Mouse (Mus musculus): ENCODE results near the gene Olfr965. TPM values are rescaled to one million over a fixed set of nuclear protein-coding genes. Genes with fewer than 3 reads are reported as not detected.
"Not testable (repeated sequence)": the region's sequence is repeated elsewhere in the genome, so short reads cannot be mapped to it uniquely, and the experiment has no call there.

Gene Olfr965
- not detected for total RNA-seq (2021)

DNA sequence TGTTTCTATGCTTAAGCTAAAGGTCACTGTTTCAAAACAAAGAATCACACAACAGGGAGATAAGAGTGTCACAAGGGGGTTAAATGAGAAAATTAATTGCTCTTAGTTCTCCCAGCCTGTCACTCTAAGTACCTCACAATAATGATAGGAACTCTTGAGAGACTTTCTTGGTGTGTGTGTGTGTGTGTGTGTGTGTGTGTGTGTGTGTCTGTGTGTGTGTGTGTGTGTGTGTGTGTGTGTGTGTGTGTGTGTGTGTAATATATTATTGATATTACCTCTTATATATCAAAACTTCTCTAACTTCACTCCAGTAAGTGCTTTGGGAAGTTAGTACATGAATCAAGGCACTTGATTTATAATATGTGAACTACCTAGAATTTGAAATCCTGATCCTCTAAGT, at the start of gene Olfr965:
Olfr965 (plus strand) TSS at position 301 of the 400 bp plus-strand sequence.
- no peak for DNase-seq

DNA sequence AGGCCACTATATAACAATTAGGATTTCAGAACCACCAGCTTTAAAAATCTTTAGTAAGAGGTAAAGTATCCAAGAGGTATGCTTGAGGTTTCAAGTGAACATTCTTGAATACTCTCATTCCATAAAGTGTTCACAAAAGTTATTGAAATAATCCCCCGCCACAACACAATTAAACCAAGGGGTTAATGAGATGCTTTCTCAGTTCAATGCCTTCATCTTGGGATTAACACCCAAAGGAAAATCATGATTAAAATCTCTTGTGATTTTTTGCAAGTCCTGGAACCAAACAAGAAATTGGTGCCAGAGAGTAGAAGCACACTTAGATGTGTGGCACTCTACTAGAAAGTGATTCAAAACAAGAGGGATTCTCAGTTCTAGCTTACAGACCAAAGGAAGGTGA, 44.2 kb upstream of the Olfr965 start, which contains the start of gene Olfr963:
Olfr963 (plus strand) TSS at position 301 of the 400 bp plus-strand sequence.
- DNase-seq, result no peak

DNA sequence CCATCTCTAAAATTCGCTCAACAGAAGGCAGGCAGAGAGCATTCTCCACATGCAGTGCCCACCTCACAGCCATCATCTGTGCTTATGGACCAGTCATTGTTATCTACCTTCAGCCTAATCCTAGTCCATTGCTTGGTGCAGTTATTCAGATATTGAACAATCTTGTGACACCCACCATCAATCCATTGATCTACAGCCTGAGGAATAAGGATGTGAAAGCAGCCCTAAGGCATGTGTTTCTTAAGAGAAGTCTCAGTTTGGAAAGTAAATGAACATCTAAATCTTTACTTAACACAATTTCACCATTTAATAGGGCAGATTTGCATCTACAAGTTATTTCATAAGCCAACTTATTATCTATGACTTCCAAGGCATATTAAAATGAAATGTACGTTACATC, 41.4 kb upstream of the Olfr965 start:
- DNase-seq, result no peak

DNA sequence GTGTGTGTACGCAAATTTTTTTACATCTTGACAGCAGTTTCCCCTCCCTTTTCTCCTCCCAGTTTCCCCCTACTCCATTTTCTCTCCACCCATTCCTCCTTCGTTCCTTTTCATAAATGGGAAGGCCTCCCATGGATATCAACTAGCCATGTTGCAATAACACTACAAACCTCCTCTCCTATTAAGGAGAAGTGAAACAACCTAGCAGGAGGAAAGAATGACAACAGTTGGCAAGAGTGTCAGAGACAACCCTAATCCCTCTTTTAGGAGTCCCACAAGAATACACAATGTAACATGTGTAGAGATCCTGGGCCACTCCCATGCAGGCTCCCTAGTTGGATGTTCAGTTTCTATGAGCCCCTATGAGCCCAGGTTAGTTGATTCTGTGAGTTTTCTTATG, 36.3 kb upstream of the Olfr965 start:
- DNase-seq, result no peak

DNA sequence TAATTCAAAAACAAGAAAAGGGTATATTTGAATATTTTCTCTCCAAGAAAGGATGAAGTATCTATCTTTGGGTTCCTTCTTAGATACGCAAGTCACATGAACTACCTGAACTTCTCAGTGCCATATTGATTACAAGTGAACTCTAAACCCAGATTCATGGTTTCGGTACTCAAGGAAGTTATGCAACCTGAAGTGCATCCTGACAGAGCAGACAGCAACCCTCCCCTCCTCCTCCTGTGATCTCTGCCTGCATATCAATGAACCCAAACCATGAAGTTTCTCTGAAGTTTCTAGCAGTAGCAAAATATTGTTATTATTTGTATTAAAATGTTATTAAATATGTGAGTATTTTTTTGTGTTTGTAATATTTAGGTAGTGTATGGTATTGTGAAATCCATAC, 32.6 kb upstream of the Olfr965 start:
- no peak for DNase-seq

DNA sequence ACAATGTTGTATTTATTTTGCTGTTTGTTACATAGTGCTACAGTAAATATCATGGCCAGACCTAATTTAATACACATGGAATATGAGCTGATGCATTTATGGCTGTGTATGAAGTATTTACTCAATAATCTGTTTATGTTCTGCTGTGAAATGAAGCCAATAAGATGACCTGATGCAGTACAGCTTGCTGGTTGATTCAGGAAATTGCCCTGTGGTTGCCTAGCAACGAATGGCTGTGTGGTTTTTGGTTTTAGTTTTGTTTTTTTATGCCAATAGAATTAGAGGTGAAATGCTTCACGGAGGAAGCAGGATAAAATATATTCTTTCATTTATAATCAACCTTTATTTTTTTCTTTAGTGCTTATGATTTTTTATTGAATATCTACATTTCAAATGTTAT, 31.9 kb upstream of the Olfr965 start:
- DNase-seq, result no peak

DNA sequence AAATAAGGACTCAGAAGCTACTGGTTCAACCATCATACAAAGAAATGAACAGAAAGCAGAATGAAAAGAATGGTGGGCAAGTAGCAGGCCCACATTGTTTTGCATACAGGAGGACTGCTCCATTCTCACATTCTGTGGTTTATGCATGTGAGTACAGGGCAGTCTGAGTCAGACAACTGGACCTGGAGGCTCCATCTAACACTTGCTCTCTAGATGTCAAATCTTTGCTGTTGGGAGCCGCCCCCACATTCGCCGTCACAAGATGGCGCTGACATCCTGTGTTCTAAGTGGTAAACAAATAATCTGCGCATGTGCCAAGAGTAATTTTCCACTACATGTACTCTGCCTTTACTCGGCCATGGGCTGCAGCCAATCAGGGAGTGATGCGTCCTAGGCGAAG, 10.0 kb upstream of the Olfr965 start:
- not testable (repeated sequence) for DNase-seq

DNA sequence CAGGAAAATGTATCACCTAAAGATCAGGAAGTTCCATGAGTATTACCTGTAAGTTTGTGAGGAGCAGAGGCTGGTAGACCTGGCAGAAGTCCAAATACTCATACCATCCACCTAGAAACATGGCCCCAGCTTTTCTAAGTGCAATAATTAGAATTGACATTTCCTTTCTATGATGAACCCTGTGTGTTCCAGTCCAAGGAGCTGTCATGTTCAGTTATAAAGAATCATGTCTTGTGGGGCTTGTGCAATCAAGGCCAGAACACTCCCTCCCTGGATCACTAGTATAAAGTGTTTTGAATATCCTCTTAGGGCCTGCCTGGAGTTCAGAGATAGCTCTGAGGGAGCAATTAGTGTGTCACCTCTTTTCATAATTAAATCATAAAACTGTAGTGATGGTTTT, 4.1 kb upstream of the Olfr965 start, which contains the start of gene Olfr149:
Olfr149 (minus strand) TSS at position 101 of the 400 bp plus-strand sequence.
- no peak for DNase-seq

DNA sequence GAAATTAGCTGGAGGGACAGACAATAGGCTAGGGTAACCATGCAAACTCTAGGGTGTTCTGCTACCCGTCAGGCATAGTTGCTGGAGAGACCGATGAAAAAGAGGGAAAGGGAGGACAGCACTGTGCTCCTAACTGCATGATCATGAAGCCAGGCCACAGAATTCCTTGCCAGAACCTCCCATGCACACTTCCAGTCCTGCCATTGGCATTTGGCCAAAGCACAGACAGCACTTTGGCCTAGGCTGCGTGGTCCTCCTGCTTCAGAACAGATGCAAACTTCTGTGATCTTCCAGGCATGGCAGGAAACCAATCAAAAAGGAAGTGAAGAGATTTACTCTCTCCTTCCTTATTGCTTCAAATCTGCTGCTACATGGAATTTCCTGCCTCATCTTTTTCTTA, 2.2 kb upstream of the Olfr965 start:
- DNase-seq, result no peak

DNA sequence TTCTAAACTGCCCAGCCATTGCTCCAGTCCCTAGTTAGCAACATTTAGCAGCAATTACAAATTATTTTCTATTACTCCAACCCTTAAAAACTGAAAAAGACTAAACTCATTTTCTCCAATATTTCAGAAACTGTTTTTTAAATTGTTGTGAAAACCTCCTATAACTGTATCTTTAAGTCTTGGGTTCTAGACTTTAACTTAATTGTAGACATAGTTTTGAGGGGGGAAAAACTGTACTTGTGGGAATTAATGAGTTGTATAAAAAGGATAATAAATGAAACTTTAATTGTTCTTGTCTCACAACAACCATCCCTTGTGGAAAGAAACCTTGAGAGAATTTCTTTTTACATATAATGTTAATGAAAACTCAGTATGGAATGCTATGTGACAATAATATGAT, 19.5 kb downstream of the Olfr965 start, which contains the start of gene Olfr150:
Olfr150 (plus strand) TSS at position 301 of the 400 bp plus-strand sequence.
- no peak for DNase-seq

DNA sequence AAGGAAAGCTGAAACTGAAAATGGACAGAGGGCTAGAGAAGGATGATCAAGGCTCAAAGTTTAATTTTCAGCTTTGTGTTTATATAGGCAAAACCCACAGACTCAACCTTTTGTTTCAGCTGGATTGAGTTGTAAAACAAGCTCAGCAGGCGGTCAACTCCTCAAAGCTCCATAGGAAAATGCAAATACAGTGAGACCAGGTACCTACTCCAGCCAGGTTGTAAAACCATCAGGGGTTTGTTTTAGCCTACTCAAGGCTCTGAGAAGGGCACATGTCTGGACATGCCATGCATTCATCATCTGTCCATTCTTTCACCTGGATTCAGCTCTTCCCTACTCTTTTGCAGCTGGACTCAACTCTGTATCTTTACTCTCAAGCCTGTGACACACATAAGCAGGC, 29.6 kb downstream of the Olfr965 start:
- no peak for DNase-seq

DNA sequence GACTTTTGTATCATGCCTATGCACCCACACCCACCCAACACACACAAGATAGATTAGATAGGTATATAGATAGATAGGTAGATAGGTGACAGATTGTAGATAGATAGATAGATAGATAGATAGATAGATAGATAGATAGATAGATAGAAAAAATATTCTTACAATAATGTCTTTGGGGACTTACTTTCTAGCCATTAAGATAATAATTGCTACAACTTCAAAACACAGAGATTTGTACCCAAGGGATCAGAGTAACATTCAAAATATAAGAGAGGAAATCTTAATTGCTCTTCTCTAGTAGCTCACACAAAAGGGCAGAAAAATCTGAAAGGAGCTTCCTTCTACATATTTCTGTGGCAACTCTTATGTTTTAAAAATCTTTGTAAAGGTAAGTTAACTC, 34.8 kb downstream of the Olfr965 start, which contains the start of gene Olfr967:
Olfr967 (plus strand) TSS at position 301 of the 400 bp plus-strand sequence.
- no peak for DNase-seq

DNA sequence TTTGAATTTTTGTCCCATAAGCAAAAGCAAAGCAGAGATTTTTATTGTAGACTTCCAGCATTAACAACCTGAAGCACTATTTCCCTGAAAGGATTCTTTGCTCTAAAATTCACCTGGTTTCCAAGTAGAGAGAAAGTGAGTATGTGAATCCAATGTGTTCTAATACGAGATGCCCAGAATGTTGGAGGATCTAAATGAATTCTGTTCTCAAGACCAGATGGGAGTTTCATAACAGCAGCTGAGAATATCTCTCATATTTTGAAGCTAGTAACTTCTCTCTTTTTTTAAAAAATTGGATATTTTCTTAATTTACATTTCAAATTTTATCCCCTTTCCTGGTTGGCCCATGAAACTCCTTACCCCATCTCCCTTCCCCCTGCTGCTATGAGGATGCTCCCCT, 35.3 kb downstream of the Olfr965 start:
- peak in 1 of 2 experiments; percentile 1 for DNase-seq

Other genes with a start within 250 kb of the Olfr965 start
- not detected for gene Olfr955, start 239.4 kb upstream of the Olfr965 start, total RNA-seq (2021)
- not detected for gene Olfr44, start 217.4 kb upstream of the Olfr965 start, total RNA-seq (2021)
- not detected for gene Olfr957, start 195.5 kb upstream of the Olfr965 start, total RNA-seq (2021)
- gene Olfr958, start 157.3 kb upstream of the Olfr965 start, total RNA-seq (2021), result not detected
- gene Olfr959, start 135.8 kb upstream of the Olfr965 start, total RNA-seq (2021), result not detected
- 1 to 10 TPM; 4.1 to 4.2 TPM for gene AW551984, start 107.0 kb upstream of the Olfr965 start, total RNA-seq (2021)
- gene Olfr148, start 100.7 kb upstream of the Olfr965 start, total RNA-seq (2021), result not detected
- gene Olfr960, start 90.0 kb upstream of the Olfr965 start, total RNA-seq (2021), result not detected
- gene Olfr961, start 66.3 kb upstream of the Olfr965 start, total RNA-seq (2021), result not detected
- not detected for gene Olfr963, start 44.1 kb upstream of the Olfr965 start, total RNA-seq (2021)
- gene Olfr149, start 4.2 kb upstream of the Olfr965 start, total RNA-seq (2021), result not detected
- not detected for gene Olfr150, start 19.6 kb downstream of the Olfr965 start, total RNA-seq (2021)
- gene Olfr967, start 34.9 kb downstream of the Olfr965 start, total RNA-seq (2021), result not detected
- gene Olfr968, start 71.9 kb downstream of the Olfr965 start, total RNA-seq (2021), result not detected
- not detected for gene Olfr969, start 79.6 kb downstream of the Olfr965 start, total RNA-seq (2021)
- gene Olfr970, start 97.5 kb downstream of the Olfr965 start, total RNA-seq (2021), result not detected
- not detected for gene Olfr971, start 125.5 kb downstream of the Olfr965 start, total RNA-seq (2021)
- gene Olfr972, start 155.1 kb downstream of the Olfr965 start, total RNA-seq (2021), result not detected
- not detected for gene Olfr229, start 196.0 kb downstream of the Olfr965 start, total RNA-seq (2021)
- gene Olfr974, start 226.1 kb downstream of the Olfr965 start, total RNA-seq (2021), result not detected
- gene Olfr975, start 240.7 kb downstream of the Olfr965 start, total RNA-seq (2021), result not detected
- not detected for gene Olfr976, start 249.8 kb downstream of the Olfr965 start, total RNA-seq (2021)